Mouse (Mus musculus) adrenal gland, adult 18-20 months (tissue): ENCODE data around the gene Defb19. TPM values are rescaled to one million over a fixed set of nuclear protein-coding genes. Genes with fewer than 3 reads are reported as not detected.

Experiments used
- DNase-seq, 2 experiments: peaks; one replicate each; pipeline ENCODE4 v3.0.0; 2021 to 2022; ENCODE audit warnings: low spot score in 2 of 2
- total RNA-seq, 2 experiments: library from RNA; stranded (reverse); gene quantifications; 1 replicate in 1 of 2; 2 replicates in 1 of 2; pipeline ENCODE4 v1.2.3; 2021

Defb19 gene
- total RNA-seq, 2 experiments from 2014 or later: 0.93 TPM; not detected in 1

GRCm38 (mm10) chr2:152588450-152588849 is 8.3 kb upstream of the Defb19 start:
- DNase-seq: no peak

GRCm38 (mm10) chr2:152586926-152587560 is 6.9 kb upstream of the Defb19 start:
- DNase-seq: peak in 1 of 2 experiments; percentile 31

GRCm38 (mm10) chr2:152580612-152581011 is 500 bp upstream of the Defb19 start:
- no peak for DNase-seq

GRCm38 (mm10) chr2:152573484-152573883 is 6.6 kb downstream of the Defb19 start:
- DNase-seq: no peak

GRCm38 (mm10) chr2:152572114-152572794 is 7.9 kb downstream of the Defb19 start, which contains the start of gene Defb21:
Gene Defb21, plus strand, starts transcription at chr2:152572744.
- no peak for DNase-seq

- DNase-seq: no peak
Observed at GRCm38 (mm10) chr2:152570313-152570712, 9.8 kb downstream of the Defb19 start.

GRCm38 (mm10) chr2:152569881-152570280 is 10.2 kb downstream of the Defb19 start:
- no peak for DNase-seq

- no peak for DNase-seq
Observed at GRCm38 (mm10) chr2:152569038-152569437, 11.1 kb downstream of the Defb19 start, which contains the start of gene Gm17416. Gene Gm17416, plus strand, starts transcription at chr2:152569338.

GRCm38 (mm10) chr2:152556655-152557054 is 23.5 kb downstream of the Defb19 start:
- no peak for DNase-seq

- DNase-seq: peak; percentile 53 to 64
Observed at GRCm38 (mm10) chr2:152553774-152554423, 26.2 kb downstream of the Defb19 start.

- no peak for DNase-seq
Observed at GRCm38 (mm10) chr2:152548124-152548523, 32.0 kb downstream of the Defb19 start.

GRCm38 (mm10) chr2:152544691-152545090 is 35.4 kb downstream of the Defb19 start:
- peak; percentile 24 to 29 for DNase-seq

GRCm38 (mm10) chr2:152543478-152543877 is 36.6 kb downstream of the Defb19 start:
- DNase-seq: no peak

- no peak for DNase-seq
Observed at GRCm38 (mm10) chr2:152542897-152543296, 37.2 kb downstream of the Defb19 start.

- no peak for DNase-seq
Observed at GRCm38 (mm10) chr2:152541979-152542378, 38.1 kb downstream of the Defb19 start.

- no peak for DNase-seq
Observed at GRCm38 (mm10) chr2:152539944-152540710, 40.0 kb downstream of the Defb19 start, which contains the start of gene Defb29. Gene Defb29, minus strand, starts transcription at chr2:152540098.

Other genes starting within 250 kb of the Defb19 start
- gene Rbck1, start 247.7 kb downstream of the Defb19 start, total RNA-seq: 100 to 1,000 TPM in 1 of 2 experiments, 10 to 100 TPM in 1; 97.4 to 112 TPM
- gene Trib3, start 236.3 kb downstream of the Defb19 start, total RNA-seq: 10 to 100 TPM in 1 of 2 experiments, 1 to 10 TPM in 1; 4.9 to 12.4 TPM
- 1 to 10 TPM; 5.8 to 6.7 TPM for gene Nrsn2, start 203.7 kb downstream of the Defb19 start, total RNA-seq
- 1 to 10 TPM; 3.5 to 7.3 TPM for gene Sox12, start 182.2 kb downstream of the Defb19 start, total RNA-seq
- gene Zcchc3, start 165.3 kb downstream of the Defb19 start, total RNA-seq: 1 to 10 TPM; 6.8 to 7.8 TPM
- gene 6820408C15Rik, start 164.7 kb downstream of the Defb19 start, total RNA-seq: under 1 TPM; 0.36 to 0.74 TPM
- gene Defb23, start 115.7 kb downstream of the Defb19 start, total RNA-seq: not detected
- not detected for gene Defb20, start 103.2 kb downstream of the Defb19 start, total RNA-seq
- not detected for gene Defb22, start 90.2 kb downstream of the Defb19 start, total RNA-seq
- not detected for gene Defb26, start 68.6 kb downstream of the Defb19 start, total RNA-seq
- gene Defb28, start 62.1 kb downstream of the Defb19 start, total RNA-seq: not detected
- not detected for gene Defb29, start 40.2 kb downstream of the Defb19 start, total RNA-seq
- gene Gm17416, start 11.0 kb downstream of the Defb19 start, total RNA-seq: not detected
- gene Defb21, start 7.6 kb downstream of the Defb19 start, total RNA-seq: not detected
- gene Defb45, start 19.1 kb upstream of the Defb19 start, total RNA-seq: not detected
- gene Defb36, start 24.0 kb upstream of the Defb19 start, total RNA-seq: not detected
- 1 to 10 TPM; 1.5 to 2.4 TPM for gene Defb25, start 42.7 kb upstream of the Defb19 start, total RNA-seq
- 10 to 100 TPM in 1 of 2 experiments, 1 to 10 TPM in 1; 8.9 to 13.5 TPM for gene Rem1, start 46.6 kb upstream of the Defb19 start, total RNA-seq
- 100 to 1,000 TPM; 151 to 170 TPM for gene H13, start 89.1 kb upstream of the Defb19 start, total RNA-seq
- 10 to 100 TPM; 23.5 to 25.8 TPM for gene Mcts2, start 106.7 kb upstream of the Defb19 start, total RNA-seq
- 10 to 100 TPM; 51.8 to 93.4 TPM for gene Id1, start 155.9 kb upstream of the Defb19 start, total RNA-seq
- gene Cox4i2, start 173.9 kb upstream of the Defb19 start, total RNA-seq: 1 to 10 TPM; 2.5 to 3.8 TPM